Mouse (Mus musculus) cerebellum, postnatal 36 days (tissue): ENCODE data around the gene Tcp11l2.
A peak's percentile ranks its signal among the peaks of the same experiment; 100 is the strongest.

ENCODE experiments used
- DNase-seq, 2 experiments: peaks; one replicate each; pipeline ENCODE4 v3.0.0; 2021 to 2022; ENCODE audit warnings: mixed read lengths in 2 of 2

The Tcp11l2 gene

DNA sequence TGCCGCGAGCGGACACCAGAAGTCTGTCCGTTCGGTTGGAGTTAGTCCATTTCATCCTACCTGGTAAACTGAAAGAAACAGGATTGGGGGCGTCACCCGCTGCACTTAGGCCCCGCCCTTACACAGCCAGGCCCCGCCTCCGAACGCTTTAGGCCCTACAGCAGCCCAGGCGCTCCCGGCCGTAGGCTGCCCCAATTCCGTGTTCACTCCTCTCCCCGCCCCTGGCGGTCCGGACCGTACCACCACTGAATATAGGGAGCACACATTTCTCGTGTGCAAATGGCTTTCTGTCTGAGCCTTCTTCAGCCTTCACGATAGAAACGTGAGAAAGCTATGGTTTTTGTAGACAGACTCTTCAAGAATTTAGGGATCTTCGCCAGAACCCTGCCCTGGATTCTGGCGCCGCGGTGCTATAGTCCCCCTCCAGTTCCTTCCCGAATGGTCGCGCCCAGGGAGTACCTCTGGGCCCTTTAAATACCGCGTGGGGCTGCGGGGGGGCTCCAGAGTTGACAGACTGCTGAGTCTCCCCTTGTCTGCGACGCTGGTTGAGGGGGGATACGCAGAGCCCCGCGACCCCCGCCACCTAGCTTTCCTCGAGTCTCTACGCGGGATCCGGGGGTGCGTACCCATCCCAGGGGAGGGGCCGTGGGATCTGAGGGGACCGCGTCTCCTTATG lies at the start of gene Tcp11l2:
Gene Tcp11l2, plus strand, starts transcription at position 232 of the 676 bp plus-strand sequence.
- DNase-seq: peak; percentile 94 to 95

DNA sequence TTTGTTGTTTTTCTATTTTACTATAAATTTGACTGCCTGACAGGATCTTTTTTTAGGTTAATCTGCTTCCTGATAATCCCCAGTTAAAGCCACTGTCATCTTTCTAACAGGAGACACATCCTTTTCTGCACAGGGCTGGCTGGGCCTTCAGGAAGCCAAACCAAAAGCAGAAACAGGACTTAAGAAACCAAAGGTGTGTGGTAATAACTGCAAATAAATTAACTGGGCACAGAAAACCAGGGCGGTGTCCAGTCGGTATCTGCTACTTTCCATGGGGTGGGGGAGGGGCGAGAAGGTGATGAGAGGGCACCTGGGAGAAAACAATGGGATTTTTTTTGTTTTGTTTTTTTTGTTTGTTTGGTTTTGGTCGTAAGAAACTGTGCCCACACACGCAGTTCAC lies 49.4 kb upstream of the Tcp11l2 start:
- no peak for DNase-seq

DNA sequence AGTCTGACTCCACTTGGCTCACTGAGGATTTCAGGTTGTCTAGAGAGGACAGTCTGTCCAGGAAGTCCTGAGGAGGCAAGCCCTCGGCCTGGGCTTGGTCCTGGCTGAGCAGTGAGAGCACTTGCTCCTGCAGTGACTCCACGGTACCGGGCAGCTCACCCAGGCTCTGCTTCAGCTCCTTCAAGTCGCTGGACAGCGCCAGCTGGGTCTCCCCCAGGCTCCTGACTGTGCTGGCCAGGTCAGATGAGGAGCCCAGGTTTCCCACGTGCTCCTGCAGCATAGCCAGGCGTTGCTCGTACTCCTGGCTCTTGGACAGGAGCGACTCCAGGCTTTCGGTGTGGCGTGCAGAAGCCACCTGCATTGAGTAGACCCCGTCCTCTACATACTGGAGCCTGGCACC lies 48.8 kb upstream of the Tcp11l2 start:
- DNase-seq: peak in 1 of 2 experiments; percentile 25

DNA sequence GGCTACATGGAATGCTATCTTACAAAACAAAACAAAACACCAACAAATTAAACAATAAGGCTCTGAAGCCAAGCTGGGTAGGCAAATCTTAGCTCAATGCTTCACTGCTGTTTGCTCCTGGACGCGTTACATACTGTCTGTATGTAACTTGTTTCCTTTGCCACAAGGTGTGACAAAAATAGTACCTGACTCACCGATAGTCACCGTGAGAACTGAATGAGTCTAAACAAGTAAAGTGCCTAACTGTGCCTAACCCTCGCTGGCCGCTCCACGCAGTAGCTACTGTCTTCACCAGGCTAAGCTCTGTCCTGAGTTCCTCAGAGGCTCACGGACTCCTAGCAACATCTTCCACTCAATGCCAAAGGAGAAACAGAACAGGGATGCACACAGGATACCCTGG lies 46.0 kb upstream of the Tcp11l2 start:
- no peak for DNase-seq

DNA sequence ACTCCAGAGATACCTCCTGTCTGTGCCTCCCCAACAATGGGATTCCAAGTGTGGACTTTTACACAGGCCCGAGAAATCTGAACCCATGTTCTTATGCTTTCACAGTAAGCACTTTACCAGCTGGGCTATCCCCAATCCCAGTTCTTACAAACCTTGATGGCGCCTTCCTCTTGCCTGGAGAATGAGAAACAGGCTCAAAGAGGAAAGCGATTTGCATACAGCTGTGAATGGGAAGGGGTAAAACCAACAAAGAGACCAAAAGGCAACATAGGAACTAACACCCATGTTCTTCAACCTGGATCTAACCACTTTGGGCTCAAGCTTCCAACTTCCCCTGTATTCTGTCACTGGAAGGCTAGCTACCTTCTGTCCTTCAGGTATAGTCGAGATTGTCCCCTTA lies 44.9 kb upstream of the Tcp11l2 start:
- DNase-seq: no peak

DNA sequence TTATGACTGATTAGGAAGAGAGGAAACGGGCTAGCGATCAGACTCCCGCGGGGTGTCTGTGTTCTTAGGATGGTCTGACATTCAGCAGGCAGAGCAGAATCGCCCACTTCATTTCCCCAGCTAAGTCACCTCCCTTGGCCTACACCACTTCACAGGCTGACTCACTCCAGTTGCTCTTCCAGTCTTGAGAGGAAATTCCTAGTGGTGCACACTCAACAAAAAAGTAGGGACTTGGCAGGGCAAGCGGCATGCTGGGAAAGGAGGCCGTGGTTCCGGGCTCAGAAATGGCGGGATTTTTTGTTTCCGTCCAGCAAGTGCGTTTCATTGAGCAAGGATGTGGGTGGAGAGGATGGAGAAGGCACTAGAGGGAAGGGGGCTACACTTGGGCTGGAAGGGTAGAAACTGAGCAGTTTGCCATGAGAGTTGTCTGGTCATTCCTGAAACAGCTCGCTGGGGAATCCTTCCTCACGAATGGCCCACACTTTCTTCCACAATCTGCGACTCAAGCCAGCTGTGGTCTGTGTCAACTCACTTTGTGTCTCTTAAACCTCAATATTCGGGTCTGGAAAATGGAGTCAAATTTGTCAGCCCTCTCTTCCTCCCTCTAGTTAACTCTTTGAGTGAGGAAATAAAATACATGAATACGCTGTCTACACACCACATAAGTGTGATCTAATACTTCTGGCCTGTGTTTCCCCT lies 44.1 kb upstream of the Tcp11l2 start:
- DNase-seq: no peak

DNA sequence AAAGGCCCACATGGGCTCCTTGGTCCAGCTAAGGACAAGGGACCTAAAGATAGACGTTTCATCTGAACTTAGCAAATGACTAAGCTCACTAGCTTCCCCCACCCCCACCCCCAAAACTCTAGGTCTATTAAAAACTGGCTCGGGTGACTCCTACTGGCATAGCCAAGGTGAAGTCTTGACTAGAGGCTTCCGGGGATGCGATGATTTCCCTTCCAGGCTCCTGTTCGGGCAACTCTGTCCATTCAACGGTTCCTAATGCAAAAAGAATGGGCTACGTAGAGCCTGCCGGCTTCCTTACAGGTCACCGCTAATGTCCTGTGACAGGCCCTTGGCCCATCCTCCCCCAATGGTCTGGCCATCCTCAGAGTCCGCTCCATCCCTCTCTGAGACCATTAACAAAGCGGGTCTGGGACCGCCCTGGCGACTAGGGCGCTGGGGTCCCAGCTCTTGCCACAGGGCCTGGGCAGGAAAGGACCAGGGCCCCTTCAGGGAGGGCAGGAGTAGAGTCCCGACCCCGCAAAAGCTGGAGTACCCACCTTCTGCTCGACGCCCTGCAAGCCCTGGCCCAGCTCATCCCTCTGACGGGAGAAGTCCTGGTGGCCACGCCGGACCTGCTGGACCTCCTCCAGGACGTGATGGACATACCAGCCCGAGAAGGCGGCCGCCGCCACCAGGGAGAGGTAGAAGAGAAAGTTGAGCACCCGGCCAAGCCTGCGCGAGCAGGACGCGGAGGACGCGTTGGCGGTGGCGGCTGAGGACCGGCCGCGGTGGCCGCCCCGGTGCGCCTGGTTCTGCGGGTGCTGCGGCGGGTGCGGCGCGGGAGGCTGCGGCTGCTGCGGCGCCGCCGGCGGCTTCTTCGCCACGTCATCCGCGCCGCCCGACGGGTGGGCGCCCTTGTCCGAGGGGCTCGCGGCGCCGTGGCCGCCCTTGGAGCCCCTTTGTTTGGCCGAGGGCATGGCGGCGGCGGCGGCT lies 43.2 kb upstream of the Tcp11l2 start:
- peak; percentile 72 to 73 for DNase-seq

DNA sequence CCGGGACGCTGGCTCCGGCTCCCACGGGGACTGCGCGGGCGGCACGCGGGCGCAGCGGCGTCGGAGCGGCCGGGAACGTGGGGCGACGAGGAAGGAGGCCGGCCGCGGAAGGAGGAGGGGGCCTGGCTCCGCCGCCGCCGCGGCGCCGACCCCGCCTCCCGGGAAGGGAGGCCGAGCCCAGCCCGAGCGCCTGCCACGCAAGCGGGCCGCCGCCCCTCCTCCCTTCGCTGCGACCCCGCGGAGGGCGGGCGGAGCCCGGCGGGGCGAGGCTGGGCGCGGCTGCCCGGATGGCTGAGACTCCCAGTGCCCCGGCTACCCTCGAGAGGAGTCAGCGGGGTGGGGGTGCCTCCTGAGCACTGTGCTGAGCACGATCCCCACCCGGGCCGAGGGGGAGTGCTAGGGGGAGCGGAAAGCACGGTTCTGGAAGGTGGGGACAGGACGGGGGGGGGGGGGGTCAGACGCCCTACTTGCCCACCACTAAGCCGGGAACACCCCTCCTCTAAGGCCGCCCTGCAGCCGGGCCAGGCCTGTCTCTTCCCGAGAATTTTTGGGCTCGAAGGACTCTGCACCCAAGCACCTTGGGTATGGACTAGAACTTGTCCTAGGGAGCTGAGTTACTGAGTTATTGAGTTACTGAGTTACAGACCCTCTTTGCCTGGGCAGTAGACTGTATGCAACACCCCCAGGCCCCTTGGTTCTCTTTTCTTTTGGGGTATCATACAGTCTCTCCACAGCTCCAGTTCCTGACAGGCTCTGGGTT lies 42.3 kb upstream of the Tcp11l2 start, which contains the start of gene Ckap4:
Gene Ckap4, minus strand, starts transcription at position 151 of the 760 bp plus-strand sequence.
- DNase-seq: peak; percentile 36 to 56

DNA sequence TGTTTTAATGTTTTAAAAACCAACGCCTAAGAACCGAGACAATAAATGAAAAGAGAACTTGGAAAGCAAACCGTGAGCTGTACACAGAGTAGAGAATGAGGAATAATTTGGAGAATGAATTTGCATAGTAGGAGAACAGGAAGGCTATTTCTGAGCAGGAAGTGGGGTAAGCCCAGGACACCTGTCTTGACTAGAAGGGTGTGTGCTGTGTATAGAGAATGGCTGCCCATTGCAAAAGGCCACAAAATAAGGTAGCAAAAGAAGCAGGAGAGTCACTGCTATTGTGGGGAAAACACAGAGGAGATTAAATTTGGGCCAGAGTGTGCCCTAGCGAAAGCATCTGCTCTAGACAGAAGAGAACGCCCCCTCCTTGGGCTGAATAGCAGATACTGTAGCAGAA lies 41.0 kb upstream of the Tcp11l2 start:
- DNase-seq: no peak

DNA sequence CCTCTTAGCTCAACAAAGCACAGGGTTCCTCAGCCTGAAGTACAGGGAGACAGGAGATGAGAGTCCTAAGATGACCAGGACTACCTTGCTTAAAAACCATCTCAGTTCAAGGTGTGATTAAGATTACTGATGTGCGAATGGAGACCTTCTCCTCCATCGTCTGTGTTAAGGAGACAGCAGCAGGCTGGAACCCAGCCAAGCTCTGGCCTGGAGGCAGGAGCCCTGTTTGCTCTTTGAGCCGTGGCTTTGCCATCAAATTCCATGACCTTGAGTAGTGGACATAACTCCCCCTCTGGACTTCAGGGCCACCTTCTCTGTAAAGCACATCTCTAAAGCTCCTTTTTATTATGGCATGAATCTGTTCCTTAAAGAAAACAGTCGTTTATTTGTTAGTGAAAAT lies 40.6 kb upstream of the Tcp11l2 start:
- peak in 1 of 2 experiments; percentile 42 for DNase-seq

DNA sequence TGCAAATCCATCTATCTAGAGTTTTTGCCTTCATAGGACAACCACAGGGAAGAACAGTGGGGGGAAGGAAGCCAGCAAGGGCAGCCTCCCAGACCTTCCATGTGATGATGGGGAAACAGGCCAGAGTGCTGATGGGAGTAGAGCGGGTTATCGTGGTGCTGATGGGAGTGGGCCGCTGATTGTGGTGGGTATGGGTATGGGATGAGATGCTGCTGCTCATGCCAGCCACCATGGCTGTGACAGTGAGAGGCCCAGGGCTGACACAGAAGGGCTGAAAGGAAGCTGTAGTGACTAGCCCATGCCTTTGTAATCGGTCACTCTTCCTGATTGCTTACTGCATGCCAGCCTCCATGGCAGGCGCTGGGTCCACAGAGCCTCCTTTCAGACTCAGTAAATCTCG lies 36.8 kb upstream of the Tcp11l2 start:
- DNase-seq: no peak

DNA sequence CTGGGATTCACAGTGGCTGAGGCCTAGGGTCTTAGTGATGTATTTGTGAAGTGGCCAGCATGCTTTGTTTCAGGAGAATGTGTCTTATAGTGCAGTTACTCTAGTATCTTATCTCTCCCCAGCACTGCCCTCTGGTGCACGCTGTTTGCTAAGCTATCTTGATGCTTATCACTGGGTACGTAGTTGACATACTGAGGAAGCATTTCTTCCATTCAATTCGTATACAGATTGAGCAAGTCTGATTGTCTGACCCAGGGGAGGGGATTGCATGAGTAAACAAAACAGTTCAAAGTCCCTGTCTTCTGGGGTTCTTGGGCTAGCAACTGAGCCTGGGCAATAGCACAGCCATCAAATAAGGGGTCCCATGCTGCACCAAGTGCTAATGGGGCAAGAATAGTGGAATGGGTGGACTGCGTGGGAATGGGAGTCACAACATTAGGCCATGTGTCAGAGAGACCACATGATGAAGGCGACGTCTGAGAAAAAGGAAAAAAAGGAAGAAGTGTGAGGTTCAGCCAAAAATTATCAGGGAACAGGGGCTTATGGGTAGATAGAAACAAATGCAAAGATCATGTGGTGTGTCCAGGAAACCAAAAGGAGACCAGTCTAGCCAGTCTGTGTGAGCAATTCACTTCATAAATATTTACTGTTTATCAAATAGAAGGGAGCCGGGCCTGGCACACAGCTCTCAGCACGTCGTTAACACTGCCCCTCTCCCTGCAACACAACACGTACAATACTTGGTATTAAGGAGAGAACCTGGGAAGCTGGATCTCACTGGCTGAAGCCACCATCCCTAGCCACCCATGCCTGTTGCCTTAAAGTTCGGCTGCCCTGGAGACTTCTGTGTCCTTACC lies 33.4 kb upstream of the Tcp11l2 start:
- no peak for DNase-seq

DNA sequence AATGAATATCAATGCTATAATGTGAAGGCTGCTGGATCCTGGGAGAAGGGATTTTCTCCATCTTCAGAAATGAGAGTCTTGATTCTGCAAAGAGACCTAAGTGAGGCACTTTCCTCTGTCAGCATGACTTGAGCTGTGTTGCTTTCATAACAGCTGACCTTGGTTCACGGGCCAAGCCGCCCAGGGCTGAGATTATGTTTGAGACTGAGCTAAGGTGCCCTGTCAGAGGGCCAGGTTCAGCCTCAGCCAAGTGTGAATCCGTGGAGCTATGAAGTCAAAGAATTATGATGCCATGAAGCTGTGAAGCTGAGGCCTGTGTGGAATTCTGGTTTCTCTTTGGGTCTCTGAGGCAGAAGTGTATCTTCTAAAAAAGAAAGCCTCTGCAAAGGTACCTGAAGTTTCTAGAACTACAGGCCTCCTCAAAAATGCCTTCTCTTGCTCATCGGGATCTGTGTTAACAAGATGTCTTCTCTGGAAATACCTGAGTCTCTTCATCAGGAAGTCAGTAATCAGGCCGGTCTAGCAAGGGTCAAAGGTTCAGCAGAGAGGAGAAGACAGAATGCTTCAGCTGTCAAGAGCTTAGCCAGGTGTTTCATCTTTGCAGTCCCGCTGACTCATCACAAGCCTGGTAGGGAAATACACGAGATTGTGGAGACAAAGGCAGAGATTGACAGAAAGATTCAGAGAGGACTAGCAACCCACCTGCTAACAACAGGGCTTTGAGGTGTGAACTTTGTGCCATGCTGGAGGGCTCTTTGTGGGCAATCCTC lies 31.4 kb upstream of the Tcp11l2 start:
- DNase-seq: no peak

DNA sequence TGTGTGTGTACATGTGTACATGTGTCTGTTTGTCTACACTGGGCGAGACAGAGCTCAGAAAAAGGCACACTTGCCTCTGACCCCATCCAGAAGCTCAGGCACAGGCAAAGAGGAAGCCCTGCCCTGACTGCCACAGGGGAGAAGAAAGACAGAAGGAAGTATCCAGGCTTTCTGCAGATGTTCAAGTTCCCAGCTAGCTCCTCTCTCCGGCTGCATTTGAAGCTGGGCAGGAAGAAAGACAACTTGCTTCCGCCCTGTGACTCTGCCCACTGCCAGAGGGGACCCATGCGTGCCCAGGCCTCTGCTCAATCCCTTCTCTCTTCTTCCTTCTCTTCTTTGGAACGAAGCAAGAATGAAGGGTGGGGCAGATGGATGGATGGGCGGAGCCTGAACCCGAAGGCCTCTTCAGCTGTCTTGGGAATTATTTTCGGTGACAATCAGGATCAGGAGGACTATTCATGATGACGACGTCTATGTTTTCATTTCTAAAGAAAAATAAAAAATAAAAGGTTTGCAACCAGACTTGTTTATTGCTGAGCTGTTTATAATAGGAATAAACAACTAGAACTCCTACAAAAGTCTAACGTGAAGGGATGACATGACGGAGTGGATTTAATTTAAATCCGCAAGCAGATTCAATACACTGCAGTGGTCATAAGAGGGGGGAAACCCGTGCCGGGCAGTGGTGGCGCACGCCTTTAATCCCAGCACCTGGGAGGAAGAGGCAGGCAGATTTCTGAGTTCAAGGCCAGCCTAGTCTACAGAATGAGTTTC lies 27.1 kb upstream of the Tcp11l2 start:
- no peak for DNase-seq

DNA sequence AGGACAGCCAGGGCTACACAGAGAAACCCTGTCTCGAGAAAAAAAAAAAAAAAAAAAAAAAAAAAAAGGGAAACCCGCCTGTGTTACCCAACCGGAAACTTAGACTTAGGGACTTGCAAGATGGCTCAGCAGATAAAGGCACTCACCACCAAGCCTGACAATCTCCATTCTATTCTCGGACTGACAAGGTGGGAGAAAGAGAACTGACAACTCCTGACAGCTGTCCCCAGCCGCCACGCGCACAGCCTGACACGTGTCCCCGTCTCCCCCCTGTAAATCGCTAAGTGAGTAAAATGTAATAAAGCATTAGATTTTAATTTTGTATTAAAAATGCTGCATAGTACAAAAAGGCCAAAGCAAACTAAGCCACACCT lies 26.5 kb upstream of the Tcp11l2 start:
- DNase-seq: no peak

DNA sequence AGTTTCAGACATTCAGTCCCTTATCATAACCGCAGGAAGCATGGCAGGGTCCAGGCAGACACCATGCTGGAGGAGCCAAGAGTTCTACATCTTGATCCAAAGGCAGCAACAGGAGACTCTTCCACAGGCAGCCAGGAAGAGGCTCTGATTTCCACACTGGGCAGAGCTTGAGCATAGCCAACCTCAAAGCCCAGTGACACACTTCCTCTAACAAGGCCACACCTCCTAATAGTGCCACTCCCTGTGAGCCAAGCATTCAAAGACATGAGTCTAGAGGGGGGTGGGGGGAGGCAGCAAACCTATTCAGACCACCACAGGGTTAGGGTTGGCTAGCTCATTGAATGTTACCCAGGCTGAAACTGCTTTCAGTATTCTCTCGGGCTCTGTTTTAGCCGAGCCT lies 24.6 kb upstream of the Tcp11l2 start:
- DNase-seq: no peak

DNA sequence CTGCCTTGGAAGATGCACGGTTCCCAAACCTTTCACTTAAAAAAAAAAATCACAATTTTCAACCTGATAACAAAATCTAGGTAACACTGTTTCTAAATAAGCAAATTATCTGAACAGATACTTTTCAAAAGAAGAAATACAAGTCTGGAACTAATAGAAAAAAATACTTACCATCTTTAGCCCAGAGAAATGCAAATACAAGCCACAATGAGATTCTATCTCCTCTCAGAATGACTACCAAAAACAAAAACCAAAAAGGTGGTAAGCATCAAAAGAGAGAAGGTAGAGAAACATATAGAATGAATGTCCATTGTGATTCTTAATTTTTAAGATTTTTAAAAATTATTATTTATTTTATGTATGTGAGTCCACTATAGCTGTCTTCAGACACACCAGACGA lies 23.9 kb upstream of the Tcp11l2 start:
- DNase-seq: no peak

DNA sequence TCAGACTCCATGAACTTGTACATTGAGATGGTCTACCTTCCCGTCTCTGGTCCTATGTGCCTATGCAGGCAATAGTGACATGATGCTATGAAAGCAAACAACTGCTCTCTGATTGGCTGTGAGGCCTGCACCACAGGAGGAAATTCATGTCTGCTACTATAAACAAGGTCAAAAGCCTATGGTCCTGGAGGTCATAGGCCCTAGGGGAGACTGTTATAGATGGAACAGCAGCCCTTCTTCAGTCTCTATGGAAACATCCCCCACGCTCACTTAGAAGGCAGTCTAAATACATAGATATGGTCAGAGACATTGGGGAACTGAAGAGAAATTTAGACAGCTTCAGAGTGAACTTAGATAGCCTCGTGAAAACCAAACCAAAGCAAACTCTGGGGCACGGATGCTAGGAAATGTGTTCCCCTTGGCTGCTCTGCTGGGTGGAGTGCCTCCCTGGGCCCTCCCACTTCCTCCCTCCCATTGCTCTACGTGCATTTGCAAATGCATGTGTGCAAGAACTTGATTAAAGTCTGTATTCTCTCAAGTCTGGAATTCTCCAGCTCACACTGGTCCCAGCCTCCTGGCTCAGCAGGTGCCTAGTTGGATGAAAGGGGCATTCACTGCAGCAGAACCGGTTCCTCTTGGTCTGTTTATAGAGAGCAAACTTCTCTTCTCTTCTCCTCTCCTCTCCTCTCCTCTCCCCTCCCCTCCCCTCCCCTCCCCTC lies 22.0 kb upstream of the Tcp11l2 start:
- no peak for DNase-seq

DNA sequence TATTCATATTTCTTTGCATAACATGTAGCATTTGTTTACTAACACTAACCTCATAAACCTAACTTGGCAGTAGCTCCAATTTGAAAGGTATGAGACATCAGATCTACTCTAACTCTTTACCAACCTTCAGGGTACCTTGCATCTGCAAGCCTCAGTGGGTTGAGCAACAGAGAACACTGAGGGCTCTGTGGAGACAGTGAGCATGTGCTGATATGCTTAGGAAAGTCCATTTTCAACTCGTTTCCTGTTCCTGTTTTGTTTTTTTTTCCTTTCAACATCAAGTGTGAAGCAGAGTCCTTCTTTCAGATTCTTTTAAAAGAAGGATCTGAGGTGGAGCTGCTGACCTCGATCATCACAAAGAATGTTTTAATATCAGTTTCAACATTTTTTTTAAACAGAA lies 20.3 kb upstream of the Tcp11l2 start:
- no peak for DNase-seq
